Mouse (Mus musculus) small intestine, adult 2 months (tissue): ENCODE data around the gene Abhd5. TPM values are rescaled to one million over a fixed set of nuclear protein-coding genes. Genes with fewer than 3 reads are reported as not detected.

ENCODE experiments used
- H3K27ac ChIP-seq: fragments of 200-500 bp; 2 replicates; pipeline ENCODE4 v1.5.1; 2012; ENCODE audit warnings: low read depth, low read length, control low read depth, inconsistent platforms; ENCODE audit not compliant: insufficient read depth
- H3K27me3 ChIP-seq: fragments of 200-500 bp; 2 replicates; pipeline ENCODE4 v1.6.1; 2012; ENCODE audit warnings: mild to moderate bottlenecking, moderate library complexity, low read length, inconsistent platforms; ENCODE audit not compliant: control insufficient read depth, insufficient read depth
- H3K36me3 ChIP-seq: fragments of 200-500 bp; 2 replicates; pipeline ENCODE4 v1.6.1; 2012; ENCODE audit warnings: mild to moderate bottlenecking, low read length, control low read depth, inconsistent platforms; ENCODE audit not compliant: control insufficient read depth, insufficient read depth
- H3K4me1 ChIP-seq: fragments of 200-500 bp; 2 replicates; pipeline ENCODE4 v1.6.1; 2012; ENCODE audit warnings: low read length, inconsistent platforms, mixed read lengths; ENCODE audit not compliant: control insufficient read depth, insufficient read depth, insufficient read length
- H3K4me3 ChIP-seq: fragments of 200-500 bp; 2 replicates; pipeline ENCODE4 v1.5.1; 2012; ENCODE audit warnings: low read depth, mild to moderate bottlenecking, control low read depth, inconsistent platforms, low read length, moderate library complexity
- CTCF ChIP-seq: fragments of 200-500 bp; IDR thresholded peaks from 2 replicates; pipeline ENCODE4 v1.5.1; 2012; ENCODE audit warnings: low read depth, mild to moderate bottlenecking, control low read depth, inconsistent platforms, low read length, moderate library complexity, mixed read lengths; ENCODE audit not compliant: insufficient replicate concordance, insufficient read length; ENCODE audit errors: extremely low read depth
- POLR2A ChIP-seq: fragments of 200-500 bp; IDR thresholded peaks from 2 replicates; pipeline ENCODE4 v1.6.1; 2012; ENCODE audit warnings: low read depth, mild to moderate bottlenecking, control low read depth, inconsistent platforms, low read length, moderate library complexity
- WGBS: fragments of 180-500 bp; shearing (Covaris S2); methylation state at CpG from one replicate; pipeline ENCODE4 v1.1.7; 2018; 5-methylcytosine and 5-hydroxymethylcytosine counted together
- polyA plus RNA-seq: library from polyadenylated mRNA; depleted of rRNA; stranded (reverse); fragments of >200 nt; gene quantifications from 2 replicates; pipeline ENCODE4 v1.2.3, GENCODE M21; 2012

The Abhd5 gene
- polyA plus RNA-seq, 1 experiment: 9.2 TPM

- no peak overlapping the region for H3K27ac ChIP-seq
- WGBS: 36% methylated on average over 5 of the region's 5 CpGs
- TF ChIP-seq POLR2A (no peak), CTCF (no peak)
- H3K27me3 ChIP-seq: no peaks in the 10 kb centered on the region
- H3K4me3 ChIP-seq: no peak overlapping the region
- no peaks in the 10 kb centered on the region for H3K4me1 ChIP-seq
- H3K36me3 ChIP-seq: no peaks in the 10 kb centered on the region
Measured at GRCm38 (mm10) chr9:122389287-122389920, 38.0 kb downstream of the Abhd5 start.

GRCm38 (mm10) chr9:122395816-122396215 is 44.4 kb downstream of the Abhd5 start:
- no peaks in the 10 kb centered on the region for H3K27me3 ChIP-seq
- no peaks in the 10 kb centered on the region for H3K36me3 ChIP-seq
- no peaks in the 10 kb centered on the region for H3K4me1 ChIP-seq
- no peak overlapping the region for H3K4me3 ChIP-seq
- H3K27ac ChIP-seq: no peak overlapping the region
- TF ChIP-seq CTCF (no peak), POLR2A (no peak)
- WGBS: 43% methylated on average over 5 of the region's 5 CpGs

DNA sequence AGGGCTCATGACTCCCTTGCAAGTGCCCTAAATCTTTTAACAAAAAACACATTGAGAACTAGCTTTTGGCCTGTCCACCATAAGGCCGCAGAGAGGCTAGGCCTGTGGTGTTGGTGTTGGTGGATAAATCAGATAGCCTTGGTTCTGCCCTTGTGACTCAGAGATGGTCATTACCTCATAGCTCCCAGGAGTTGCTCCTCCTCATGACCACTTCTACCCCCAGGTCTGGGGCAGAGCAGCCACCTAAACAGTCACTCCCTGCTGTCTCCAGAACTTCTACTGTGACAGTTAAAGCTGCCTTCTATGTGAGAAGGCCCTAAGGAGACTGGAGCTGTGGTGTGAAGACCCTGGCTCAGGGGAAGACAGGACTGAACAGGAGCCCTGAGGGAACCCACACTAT is 45.7 kb downstream of the Abhd5 start:
- Histone ChIP-seq H3K27ac (no peak overlapping the region), H3K4me3 (no peak overlapping the region), H3K36me3 (no peaks in the 10 kb centered on the region), H3K4me1 (no peaks in the 10 kb centered on the region), H3K27me3 (no peaks in the 10 kb centered on the region)
- TF ChIP-seq POLR2A (no peak), CTCF (no peak)
- 97% methylated on average over 1 of the region's 1 CpGs for WGBS

DNA sequence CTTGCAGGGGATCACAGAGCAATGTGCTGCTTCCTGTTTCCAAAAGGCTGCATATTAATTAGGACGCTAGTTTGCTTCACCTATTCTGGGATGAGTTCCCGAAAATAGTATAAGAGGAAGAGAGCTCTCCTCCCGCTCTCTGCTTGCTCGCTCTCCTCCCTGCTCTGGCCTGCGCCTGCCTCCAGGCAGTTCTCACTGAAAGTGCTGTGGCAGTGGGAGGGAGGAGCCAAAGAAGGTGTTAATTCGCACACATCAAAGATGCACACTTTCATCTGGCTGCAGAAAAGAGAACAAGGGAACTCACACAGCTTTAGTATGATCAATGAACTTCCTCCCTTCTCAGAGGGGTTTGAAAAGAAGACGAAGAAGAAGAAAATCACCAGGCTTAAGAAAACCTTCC is 47.3 kb downstream of the Abhd5 start:
- H3K27ac ChIP-seq: no peak overlapping the region
- no peak for TF ChIP-seq CTCF
- no peak for TF ChIP-seq POLR2A
- 69% methylated on average over 7 of the region's 7 CpGs for whole genome bisulfite sequencing

DNA sequence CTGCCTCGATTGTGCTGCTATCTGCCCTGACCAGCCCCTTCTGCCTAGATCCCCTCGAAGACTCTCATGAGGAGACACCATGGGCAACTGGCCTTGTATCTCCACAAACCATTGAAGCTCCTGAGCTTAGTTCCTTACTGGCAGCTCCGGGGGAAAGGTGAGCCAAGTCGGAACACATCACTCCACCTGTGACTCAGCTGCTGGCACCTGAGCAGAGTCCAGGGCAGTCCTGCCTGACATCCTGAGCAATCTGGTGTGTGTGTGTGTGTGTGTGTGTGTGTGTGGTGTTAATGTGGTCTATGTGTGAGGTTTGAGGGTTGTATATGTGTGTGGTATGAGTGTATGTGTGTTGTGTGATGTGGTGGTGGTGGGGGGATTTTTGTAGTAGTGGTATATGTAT is 49.8 kb downstream of the Abhd5 start:
- Histone ChIP-seq H3K4me3 (no peak overlapping the region), H3K27ac (no peak overlapping the region), H3K4me1 (no peaks in the 10 kb centered on the region), H3K36me3 (no peaks in the 10 kb centered on the region), H3K27me3 (no peaks in the 10 kb centered on the region)
- no peak for TF ChIP-seq POLR2A
- no peak for TF ChIP-seq CTCF
- 57% methylated on average over 4 of the region's 4 CpGs for WGBS

More for the DNA sequence above, 47.3 kb downstream of the Abhd5 start:
- Histone ChIP-seq H3K4me1 (no peaks in the 10 kb centered on the region), H3K27me3 (no peaks in the 10 kb centered on the region), H3K36me3 (no peaks in the 10 kb centered on the region), H3K4me3 (no peak overlapping the region)

DNA sequence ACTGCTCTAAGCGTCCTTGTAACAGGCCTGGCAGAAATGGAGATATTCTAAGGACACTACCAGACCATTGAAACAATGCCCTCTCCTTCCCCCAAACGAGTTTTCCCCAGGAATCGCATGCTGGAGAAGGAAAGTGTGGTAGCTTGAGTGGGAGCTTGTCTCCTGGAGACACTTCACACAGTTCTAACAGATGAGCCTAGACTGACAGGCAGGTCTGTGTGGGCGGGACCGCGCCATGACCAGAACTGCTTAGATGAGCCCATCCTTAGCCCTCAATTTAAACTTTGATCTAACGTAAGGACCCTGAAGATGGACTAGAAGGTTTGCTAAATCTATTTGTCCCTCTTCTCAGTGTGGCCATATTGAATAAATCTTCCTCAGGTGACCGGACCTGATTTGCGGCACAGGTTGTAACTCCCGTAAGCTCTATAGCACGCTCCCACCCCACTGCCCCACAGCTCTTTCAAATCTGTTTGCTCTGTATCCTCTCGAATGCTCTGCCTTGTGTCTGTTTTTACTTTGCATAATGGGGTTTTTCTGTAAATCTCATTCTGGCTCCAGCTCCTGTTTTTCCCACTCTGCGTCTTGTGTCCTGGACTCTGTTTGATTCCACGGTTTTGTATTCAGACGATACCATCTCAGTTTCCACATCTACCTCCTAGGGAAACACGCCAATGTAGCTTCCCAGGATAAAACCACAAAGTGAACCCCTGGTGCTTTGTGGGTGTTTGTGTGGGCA is 59.2 kb downstream of the Abhd5 start:
- Histone ChIP-seq H3K36me3 (no peaks in the 10 kb centered on the region), H3K27me3 (no peaks in the 10 kb centered on the region), H3K27ac (no peak overlapping the region), H3K4me3 (no peak overlapping the region), H3K4me1 (no peaks in the 10 kb centered on the region)
- WGBS: 87% methylated on average over 16 of the region's 16 CpGs
- no peak for TF ChIP-seq POLR2A
- no peak for TF ChIP-seq CTCF

DNA sequence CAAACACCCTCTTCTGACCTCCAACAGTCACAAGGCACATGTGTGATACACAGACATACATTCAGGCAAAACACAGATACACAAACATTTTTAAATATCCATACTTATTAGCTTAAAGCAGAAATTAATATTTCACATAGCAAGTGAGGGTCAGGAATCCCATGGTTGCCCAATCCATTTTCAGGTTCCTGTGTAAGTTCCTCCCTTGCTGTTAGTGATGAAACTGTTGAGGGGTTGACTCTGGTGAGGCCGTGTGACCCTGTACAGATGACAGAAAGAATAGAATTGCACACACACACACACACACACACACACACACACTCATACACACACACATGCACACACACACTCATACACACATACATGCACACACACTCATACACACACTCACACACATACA is 63.2 kb downstream of the Abhd5 start:
- no peaks in the 10 kb centered on the region for H3K36me3 ChIP-seq
- no peaks in the 10 kb centered on the region for H3K4me1 ChIP-seq
- no peak overlapping the region for H3K27ac ChIP-seq
- H3K27me3 ChIP-seq: no peaks in the 10 kb centered on the region
- WGBS: 68% methylated on average over 1 of the region's 1 CpGs
- TF ChIP-seq POLR2A: no peak
- TF ChIP-seq CTCF: no peak
- H3K4me3 ChIP-seq: no peak overlapping the region
